Mouse (Mus musculus) myocyte (in vitro differentiated cells): ENCODE measurements at regions not wholly inside any gene's neighbourhood (a gene's known extent, or its start where the extent isn't known, plus 50 kb on each side); places are given as distances from the start of the nearest gene placed in this dataset.

Experiments
- H3K27me3 ChIP-seq: one replicate; pipeline ENCODE4 v1.6.1; 2011; ENCODE audit not compliant: control insufficient read depth, insufficient read depth, insufficient read length
- H3K36me3 ChIP-seq: one replicate; pipeline ENCODE4 v1.6.1; 2011; ENCODE audit not compliant: control insufficient read depth, insufficient read depth
- H3K4me2 ChIP-seq: one replicate; pipeline ENCODE4 v1.6.1; 2011; ENCODE audit warnings: low read depth, control low read depth
- H3K4me3 ChIP-seq: one replicate; pipeline ENCODE4 v1.5.1; 2011; ENCODE audit warnings: mild to moderate bottlenecking, control low read depth, moderate library complexity
- H3K79me2 ChIP-seq: one replicate; pipeline ENCODE4 v1.6.1; 2011; ENCODE audit not compliant: control insufficient read depth, insufficient read depth
- H3ac ChIP-seq: one replicate; pipeline ENCODE4 v1.6.1; 2011; ENCODE audit not compliant: control insufficient read depth, insufficient read length
- CEBPB ChIP-seq: IDR thresholded peaks from 2 replicates; pipeline ENCODE4 v1.6.1; 2011; ENCODE audit warnings: mild to moderate bottlenecking, moderate library complexity; ENCODE audit not compliant: poor library complexity, insufficient read depth, severe bottlenecking
- E2F4 ChIP-seq: IDR thresholded peaks from one replicate; pipeline ENCODE4 v1.6.1; 2011; ENCODE audit warnings: mild to moderate bottlenecking, control low read depth, moderate library complexity; ENCODE audit not compliant: insufficient read depth
- MAX ChIP-seq: IDR thresholded peaks from one replicate; pipeline ENCODE4 v1.6.1; 2011; ENCODE audit warnings: low read depth, mild to moderate bottlenecking, control low read depth
- MYOD1 ChIP-seq, 3 experiments: IDR thresholded peaks; one replicate each; pipeline ENCODE4 v1.6.1; 2011; ENCODE audit warnings: control low read depth in 2 of 3, low read depth in 2 of 3, mild to moderate bottlenecking in 2 of 3, moderate library complexity in 1 of 3; ENCODE audit not compliant: insufficient read length in 2 of 3, control insufficient read depth in 1 of 3
- MYOG ChIP-seq, 3 experiments: IDR thresholded peaks; one replicate each; pipeline ENCODE4 v1.6.1; 2011; ENCODE audit warnings: control low read depth in 2 of 3, low read depth in 2 of 3, mild to moderate bottlenecking in 2 of 3; ENCODE audit not compliant: insufficient read length in 2 of 3, control insufficient read depth in 1 of 3, insufficient read depth in 1 of 3
- POLR2A ChIP-seq: IDR thresholded peaks from one replicate; pipeline ENCODE4 v1.6.1; 2011; ENCODE audit warnings: low read depth, mild to moderate bottlenecking, control low read depth, moderate library complexity; ENCODE audit not compliant: insufficient read length
- POLR2AphosphoS2 ChIP-seq: IDR thresholded peaks from one replicate; pipeline ENCODE4 v1.6.1; 2011; ENCODE audit warnings: low read depth, control low read depth; ENCODE audit not compliant: insufficient read length
- REST ChIP-seq: IDR thresholded peaks from one replicate; pipeline ENCODE4 v1.6.1; 2011; ENCODE audit warnings: mild to moderate bottlenecking, control low read depth, moderate library complexity; ENCODE audit not compliant: insufficient read depth, insufficient read length
- SRF ChIP-seq: IDR thresholded peaks from one replicate; pipeline ENCODE4 v1.6.1; 2011; ENCODE audit warnings: low read depth; ENCODE audit not compliant: control insufficient read depth, insufficient read length
- TCF12 ChIP-seq: IDR thresholded peaks from one replicate; pipeline ENCODE4 v1.6.1; 2011; ENCODE audit warnings: mild to moderate bottlenecking, control low read depth; ENCODE audit not compliant: poor library complexity, insufficient read depth, severe bottlenecking
- TCF3 ChIP-seq: IDR thresholded peaks from one replicate; pipeline ENCODE4 v1.6.1; 2011; ENCODE audit warnings: low read depth, control low read depth; ENCODE audit not compliant: insufficient read length
- USF1 ChIP-seq: IDR thresholded peaks from one replicate; pipeline ENCODE4 v1.6.1; 2011; ENCODE audit warnings: low read depth, mild to moderate bottlenecking, control low read depth, moderate library complexity

- Histone ChIP-seq H3K27me3 (no peaks in the 10 kb centered on the region), H3K36me3 (no peaks in the 10 kb centered on the region), H3ac (no peak overlapping the region), H3K79me2 (no peaks in the 10 kb centered on the region), H3K4me3 (no peak overlapping the region), H3K4me2 (no peak overlapping the region)
- TF ChIP-seq CEBPB (no peak), MYOD1 (IDR thresholded peaks at IDR 0.05; ENCODE audit: control insufficient read depth in 1 of 3, insufficient read length in 2 of 3, low read depth in 2 of 3) (no peak), POLR2AphosphoS2 (no peak), TCF3 (no peak), MYOG (IDR thresholded peaks at IDR 0.05; ENCODE audit: control insufficient read depth in 1 of 3, insufficient read depth in 1 of 3, insufficient read length in 2 of 3, low read depth in 2 of 3) (no peak), USF1 (no peak), MAX (no peak), TCF12 (no peak), E2F4 (no peak), POLR2A (no peak), SRF (no peak), REST (no peak)
Measured at GRCm38 (mm10) chr8:10903957-10904356, 104.3 kb downstream of the Irs2 start.

- H3K4me2 ChIP-seq, result no peak overlapping the region
- no peak overlapping the region for H3ac ChIP-seq
- H3K4me3 ChIP-seq, result no peak overlapping the region
- TF ChIP-seq MYOG (IDR thresholded peaks at IDR 0.05; ENCODE audit: control insufficient read depth in 1 of 3, insufficient read depth in 1 of 3, insufficient read length in 2 of 3, low read depth in 2 of 3), result no peak
- no peak for TF ChIP-seq REST
- no peak for TF ChIP-seq TCF12
- TF ChIP-seq SRF, result no peak
- TF ChIP-seq MYOD1 (IDR thresholded peaks at IDR 0.05; ENCODE audit: control insufficient read depth in 1 of 3, insufficient read length in 2 of 3, low read depth in 2 of 3), result no peak
- TF ChIP-seq POLR2A, result no peak
- no peak for TF ChIP-seq MAX
- no peak for TF ChIP-seq E2F4
- H3K36me3 ChIP-seq, result no peaks in the 10 kb centered on the region
- no peaks in the 10 kb centered on the region for H3K79me2 ChIP-seq
- no peaks in the 10 kb centered on the region for H3K27me3 ChIP-seq
Measured at GRCm38 (mm10) chr8:10901954-10902353, 106.3 kb downstream of the Irs2 start.

GRCm38 (mm10) chr8:10901014-10901413, 107.2 kb downstream of the Irs2 start:
- Histone ChIP-seq H3K79me2 (no peaks in the 10 kb centered on the region), H3K36me3 (no peaks in the 10 kb centered on the region), H3K27me3 (no peaks in the 10 kb centered on the region), H3K4me3 (no peak overlapping the region), H3ac (no peak overlapping the region), H3K4me2 (no peak overlapping the region)
- TF ChIP-seq MAX (no peak), SRF (no peak), REST (no peak), TCF12 (no peak), USF1 (no peak), E2F4 (no peak), POLR2AphosphoS2 (no peak), MYOD1 (IDR thresholded peaks at IDR 0.05; ENCODE audit: control insufficient read depth in 1 of 3, insufficient read length in 2 of 3, low read depth in 2 of 3) (no peak), MYOG (IDR thresholded peaks at IDR 0.05; ENCODE audit: control insufficient read depth in 1 of 3, insufficient read depth in 1 of 3, insufficient read length in 2 of 3, low read depth in 2 of 3) (no peak), CEBPB (no peak)

- H3K4me3 ChIP-seq, result no peak overlapping the region
Measured at GRCm38 (mm10) chr8:10899581-10900155, 108.6 kb downstream of the Irs2 start.

GRCm38 (mm10) chr8:10898562-10899527, 109.4 kb downstream of the Irs2 start:
- no peak overlapping the region for H3K4me2 ChIP-seq
- H3ac ChIP-seq, result no peak overlapping the region
- H3K36me3 ChIP-seq, result no peaks in the 10 kb centered on the region
- no peak overlapping the region for H3K4me3 ChIP-seq
- H3K79me2 ChIP-seq, result no peaks in the 10 kb centered on the region
- TF ChIP-seq USF1 (no peak), REST (no peak), SRF (no peak), TCF12 (no peak), TCF3 (no peak), MYOG (IDR thresholded peaks at IDR 0.05; ENCODE audit: control insufficient read depth in 1 of 3, insufficient read depth in 1 of 3, insufficient read length in 2 of 3, low read depth in 2 of 3) (no peak), E2F4 (no peak), MAX (no peak), CEBPB (no peak), POLR2AphosphoS2 (no peak), MYOD1 (IDR thresholded peaks at IDR 0.05; ENCODE audit: control insufficient read depth in 1 of 3, insufficient read length in 2 of 3, low read depth in 2 of 3) (no peak), POLR2A (no peak)
- no peaks in the 10 kb centered on the region for H3K27me3 ChIP-seq

More at GRCm38 (mm10) chr8:10899581-10900155, 108.6 kb downstream of the Irs2 start:
- no peaks in the 10 kb centered on the region for H3K27me3 ChIP-seq
- no peak overlapping the region for H3K4me2 ChIP-seq
- no peaks in the 10 kb centered on the region for H3K36me3 ChIP-seq
- TF ChIP-seq POLR2A (no peak), CEBPB (peak; percentile 74), TCF12 (no peak)
- no peak overlapping the region for H3ac ChIP-seq
- H3K79me2 ChIP-seq, result no peaks in the 10 kb centered on the region
